Mouse (Mus musculus): ENCODE measurements around the gene Gm10337.

Gene Gm10337

DNA sequence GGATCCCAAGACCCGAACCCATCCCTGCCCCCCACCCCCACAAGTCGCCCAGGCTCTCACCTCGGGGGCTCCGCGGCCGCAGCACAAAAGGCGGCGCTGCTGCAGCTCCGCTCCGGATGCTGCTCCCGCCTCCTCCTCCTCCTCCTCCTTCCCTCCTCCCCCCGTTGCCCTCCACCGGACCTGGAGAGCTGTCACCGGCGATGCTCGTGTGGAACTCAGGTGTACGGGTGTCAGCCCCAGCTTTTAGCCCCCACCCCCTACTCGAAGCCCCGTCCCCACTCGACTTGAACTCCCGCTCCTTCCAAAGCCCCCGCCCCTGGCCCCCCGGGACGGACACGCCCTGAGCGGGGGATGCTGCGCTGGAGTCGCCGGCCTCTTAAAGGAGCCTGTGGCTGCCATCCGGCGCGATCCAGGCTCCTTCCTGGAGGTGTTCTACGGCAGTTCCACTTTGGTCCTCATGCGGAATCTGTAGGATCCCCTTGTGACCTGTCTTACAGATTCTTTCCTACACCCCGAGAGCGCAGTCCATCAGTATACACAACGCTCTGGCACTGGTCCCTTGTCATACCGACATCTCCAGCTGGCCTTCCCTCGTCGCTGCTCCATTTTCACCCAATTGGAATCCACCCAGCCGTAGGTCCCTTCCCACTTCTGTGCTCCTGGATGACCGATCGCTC is 13.3 kb downstream of the Gm10337 start, which contains the start of gene Map3k12:
Gene Map3k12, minus strand, starts transcription at position 337 of the 677 bp plus-strand sequence.
- peak; percentile 59 for DNase-seq (ENCODE audit: low read depth, low spot score)

DNA sequence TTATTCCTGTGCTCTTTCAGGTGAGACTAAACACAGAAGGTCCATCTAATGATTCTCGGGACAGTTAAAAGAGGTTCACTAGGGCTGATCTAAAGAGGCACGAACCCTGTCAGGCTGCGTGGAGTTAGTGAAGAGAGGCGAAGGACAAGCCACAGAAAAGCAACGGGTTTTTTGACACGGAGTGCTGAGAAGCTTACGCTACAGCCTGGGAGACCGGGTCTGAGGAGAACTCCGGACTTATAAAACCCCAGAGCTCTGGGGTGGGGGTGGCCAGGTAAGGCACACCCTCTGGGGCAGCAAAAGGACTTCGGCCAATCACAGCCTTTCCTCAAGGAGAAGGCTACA is 14.1 kb downstream of the Gm10337 start:
- DNase-seq (ENCODE audit: low read depth, low spot score): no peak

DNA sequence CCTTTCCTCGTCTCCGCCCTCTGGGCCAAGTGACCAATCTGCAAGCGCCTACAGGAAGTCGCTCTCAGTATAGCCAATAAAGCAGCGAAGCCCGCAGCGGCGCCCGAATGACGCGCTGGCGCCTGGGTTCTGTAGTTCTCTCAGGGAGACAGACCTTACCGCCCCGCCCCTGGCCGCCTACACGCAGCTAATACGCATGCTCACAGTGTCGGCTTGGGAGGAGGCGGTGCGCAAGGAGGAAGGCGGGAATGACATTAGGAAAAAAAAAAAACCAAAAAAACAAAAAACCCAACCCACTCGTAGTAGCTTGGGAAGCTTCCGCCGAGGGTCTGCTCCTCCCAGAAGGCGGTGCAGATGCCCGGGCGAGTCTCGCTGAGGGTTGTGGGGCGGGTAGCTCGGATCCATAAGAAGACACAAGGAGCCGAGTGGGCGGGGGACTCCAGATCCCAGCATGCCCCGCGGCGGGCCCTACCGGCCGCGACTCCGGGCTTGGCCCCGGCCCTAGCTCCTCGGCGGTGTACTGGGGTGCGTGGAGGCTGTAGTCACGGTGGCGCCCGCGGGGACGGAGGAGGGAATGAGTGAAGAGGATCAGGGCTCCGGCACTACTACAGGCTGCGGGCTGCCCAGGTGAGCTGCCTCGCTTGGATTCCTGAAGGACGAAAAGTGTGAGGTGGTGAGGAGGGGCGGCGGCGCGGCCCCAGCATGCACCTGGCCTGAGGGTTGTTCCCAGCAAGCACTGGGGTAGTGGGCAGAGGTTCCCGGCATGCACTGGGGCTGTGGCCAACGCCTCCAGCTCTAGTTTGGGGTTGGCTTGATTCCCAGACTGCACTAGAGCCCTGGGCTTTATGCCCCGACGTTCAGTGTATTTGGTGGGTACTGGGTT is 14.7 kb downstream of the Gm10337 start, which contains the start of gene Tarbp2:
Gene Tarbp2, plus strand, starts transcription at position 217 of the 883 bp plus-strand sequence.
- peak; percentile 100 for DNase-seq (ENCODE audit: low read depth, low spot score)

DNA sequence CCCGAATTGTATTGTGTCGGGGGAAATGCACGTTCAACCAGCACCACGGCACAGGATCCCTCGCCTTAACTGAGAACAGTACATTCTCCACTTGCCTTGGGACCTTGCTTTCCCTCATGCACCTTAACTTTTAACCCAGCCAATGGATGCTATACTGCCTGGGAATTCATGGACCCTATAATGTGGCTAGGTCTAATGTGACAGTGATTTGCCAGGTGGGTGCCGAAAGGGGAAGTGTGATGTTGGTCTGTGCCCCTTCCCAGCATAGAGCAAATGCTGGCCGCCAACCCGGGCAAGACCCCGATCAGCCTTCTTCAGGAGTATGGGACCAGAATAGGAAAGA is 15.3 kb downstream of the Gm10337 start:
- no peak for DNase-seq (ENCODE audit: low read depth, low spot score)

DNA sequence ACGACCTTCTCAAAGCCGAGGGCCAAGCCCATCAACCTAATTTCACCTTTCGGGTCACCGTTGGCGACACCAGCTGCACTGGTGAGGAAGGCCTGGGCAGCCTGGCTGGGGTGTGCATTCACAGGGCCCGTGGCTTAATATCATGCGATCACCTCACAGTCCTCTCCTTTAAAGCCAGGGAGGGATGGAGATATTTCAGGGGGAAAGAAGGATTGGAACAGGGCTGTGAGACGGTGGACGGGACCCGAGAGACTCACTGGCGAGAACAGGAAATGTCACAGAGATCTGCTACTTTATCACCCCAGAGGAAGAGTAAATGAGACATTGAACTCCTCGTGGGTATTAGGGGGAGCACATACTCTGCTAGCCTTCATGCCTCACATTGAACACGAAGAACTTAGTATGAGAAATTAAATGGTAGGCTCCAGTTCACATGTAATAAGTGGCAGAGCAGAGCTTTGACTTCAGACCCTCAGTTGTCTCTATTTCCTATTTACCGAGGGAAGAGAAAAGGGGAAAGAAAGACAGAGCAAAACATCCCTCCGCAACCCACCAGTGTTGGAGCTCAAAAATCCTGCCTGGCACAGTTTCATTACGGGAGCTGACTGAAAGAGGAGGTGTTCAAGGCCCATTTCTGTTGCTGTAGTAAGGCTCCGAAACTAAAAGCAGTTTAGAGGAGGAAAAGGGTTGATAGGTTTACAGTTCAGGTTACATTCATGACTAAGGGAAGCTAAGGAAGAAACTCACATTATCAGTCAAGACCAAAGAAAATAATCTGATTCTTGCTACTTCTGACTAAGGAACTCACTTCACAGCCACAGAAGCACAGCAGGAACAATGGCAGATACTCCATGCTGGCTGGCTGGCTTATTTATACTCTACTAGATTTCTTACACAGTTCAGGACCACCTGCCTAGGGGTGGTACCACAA is 16.0 kb downstream of the Gm10337 start:
- no peak for DNase-seq (ENCODE audit: low read depth, low spot score)

DNA sequence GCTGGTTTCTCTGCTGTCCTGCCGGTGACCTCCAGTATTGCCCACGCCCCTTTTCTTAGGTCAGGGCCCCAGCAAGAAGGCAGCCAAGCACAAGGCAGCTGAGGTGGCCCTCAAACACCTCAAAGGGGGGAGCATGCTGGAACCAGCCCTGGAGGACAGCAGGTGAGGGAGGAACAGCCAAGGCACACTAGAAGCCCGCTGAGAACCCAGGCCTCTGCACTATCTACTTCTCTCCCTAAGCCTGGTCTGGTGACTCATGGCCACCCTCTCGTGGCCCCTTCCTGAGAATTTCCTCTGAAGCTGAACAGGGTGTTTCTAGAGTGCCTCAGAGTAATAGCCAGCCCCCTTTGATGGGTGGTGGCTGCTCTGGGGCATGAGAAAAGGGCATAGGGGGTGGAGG is 16.9 kb downstream of the Gm10337 start:
- DNase-seq (ENCODE audit: low read depth, low spot score): no peak

DNA sequence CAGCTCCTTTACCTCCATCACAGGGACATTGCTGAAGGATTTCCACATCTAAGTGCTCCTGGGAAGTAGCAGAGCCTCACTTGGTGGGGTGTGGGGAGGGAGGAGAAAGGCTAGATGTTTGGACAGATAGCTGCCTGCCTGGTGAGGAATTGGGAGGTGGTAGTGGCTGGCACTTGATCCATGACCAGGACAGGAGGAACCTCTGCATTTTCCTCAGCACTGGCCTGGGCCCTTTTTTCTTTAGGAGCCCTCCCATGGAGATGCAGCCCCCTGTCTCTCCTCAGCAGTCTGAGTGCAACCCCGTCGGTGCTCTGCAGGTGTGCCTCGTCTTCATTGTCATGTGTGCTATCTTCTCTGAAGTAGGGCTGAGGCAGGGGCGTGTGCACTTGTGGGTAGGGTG is 18.0 kb downstream of the Gm10337 start:
- DNase-seq (ENCODE audit: low read depth, low spot score): no peak

DNA sequence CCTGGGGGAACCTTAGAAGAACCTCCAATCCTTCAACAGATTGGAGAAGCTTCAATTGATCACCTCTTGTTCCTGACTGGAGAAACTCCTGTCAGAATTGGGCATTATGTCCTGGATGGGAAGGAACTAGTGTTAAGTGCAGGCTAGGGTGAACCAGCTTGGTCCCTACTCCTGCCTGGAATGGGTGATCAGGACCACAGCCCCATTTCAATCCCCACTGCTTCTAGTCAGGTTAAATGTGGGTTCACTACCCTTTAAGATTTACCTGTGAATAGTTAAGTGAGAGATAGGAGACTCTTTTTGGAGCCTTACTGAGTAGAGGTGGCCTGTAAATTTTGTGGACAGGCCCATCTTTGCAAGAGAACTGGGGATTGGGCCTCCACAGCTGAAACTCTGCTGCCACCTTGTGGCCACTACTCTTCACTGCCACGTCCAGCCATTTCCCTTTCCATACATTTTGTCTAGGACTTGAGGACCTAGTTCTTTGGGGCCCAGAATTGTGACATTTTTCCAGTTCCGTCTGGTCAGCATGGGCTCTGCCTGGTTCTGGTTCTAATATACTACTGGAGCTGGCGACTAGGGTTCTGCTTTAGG is 21.5 kb downstream of the Gm10337 start, which contains the start of gene Npff:
Gene Npff, minus strand, starts transcription at position 51 of the 594 bp plus-strand sequence.
- DNase-seq (ENCODE audit: low read depth, low spot score): peak; percentile 85

DNA sequence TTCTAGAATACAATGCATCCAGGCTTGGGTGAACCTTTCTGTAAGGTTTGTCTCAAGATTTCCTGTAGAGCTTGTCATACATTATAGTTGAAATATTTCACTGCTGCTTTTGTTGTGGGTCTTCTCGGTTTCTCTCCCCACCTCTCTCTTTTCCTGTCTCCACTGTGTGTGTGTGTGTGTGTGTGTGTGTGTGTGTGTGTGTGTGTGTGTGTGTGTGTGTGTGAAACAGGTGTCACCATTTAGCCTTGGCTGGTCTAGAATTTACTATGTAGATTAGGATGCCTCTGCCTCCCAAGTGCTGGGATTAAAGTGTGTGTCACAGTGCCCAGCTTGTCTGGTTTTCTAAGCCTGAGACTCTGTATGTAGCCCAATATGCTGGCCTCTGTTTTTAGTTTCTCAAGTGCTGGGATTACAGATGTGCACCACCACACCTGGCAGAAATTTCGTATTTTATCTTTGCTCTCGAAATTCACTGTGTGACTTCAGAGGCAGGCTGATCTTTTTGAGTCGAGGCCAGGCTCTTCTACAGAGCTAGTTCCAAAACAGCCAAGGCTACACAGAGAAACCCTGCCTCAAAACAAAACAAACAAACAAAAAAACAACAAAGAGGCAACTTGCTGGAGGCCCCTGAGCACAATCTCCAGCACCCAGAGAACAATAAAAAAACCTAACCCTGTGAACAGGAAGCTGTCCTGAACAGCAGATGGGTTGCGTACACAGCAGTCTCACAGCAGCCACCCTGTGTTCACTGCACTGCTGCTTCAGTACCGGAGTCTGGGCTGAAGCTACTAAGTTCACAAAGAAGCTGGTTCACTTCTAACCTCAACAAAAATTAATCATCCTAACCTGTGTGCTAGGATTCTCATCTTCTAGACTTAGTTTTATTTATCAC is 22.8 kb downstream of the Gm10337 start:
- DNase-seq (ENCODE audit: low read depth, low spot score): no peak

DNA sequence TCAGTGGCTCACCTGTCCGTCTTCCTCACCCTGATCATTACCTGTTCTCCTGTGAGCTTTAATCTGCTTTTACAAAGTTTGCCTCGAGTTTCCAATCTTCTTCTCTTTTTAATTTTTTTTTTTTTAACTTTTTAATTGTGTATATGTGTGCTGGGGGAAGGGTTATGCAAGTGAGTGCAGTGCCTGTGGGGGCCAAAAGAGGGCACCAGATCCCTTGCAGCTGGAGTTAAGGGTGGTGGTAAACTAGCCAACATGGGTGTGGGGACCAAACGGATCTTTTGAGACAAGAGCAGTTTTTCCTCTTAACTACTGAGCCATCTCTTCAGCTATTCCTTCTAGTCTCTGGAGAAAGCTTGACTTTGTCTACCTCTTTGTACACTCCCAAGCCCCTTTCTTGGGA is 24.4 kb downstream of the Gm10337 start:
- DNase-seq (ENCODE audit: low read depth, low spot score): peak; percentile 66

DNA sequence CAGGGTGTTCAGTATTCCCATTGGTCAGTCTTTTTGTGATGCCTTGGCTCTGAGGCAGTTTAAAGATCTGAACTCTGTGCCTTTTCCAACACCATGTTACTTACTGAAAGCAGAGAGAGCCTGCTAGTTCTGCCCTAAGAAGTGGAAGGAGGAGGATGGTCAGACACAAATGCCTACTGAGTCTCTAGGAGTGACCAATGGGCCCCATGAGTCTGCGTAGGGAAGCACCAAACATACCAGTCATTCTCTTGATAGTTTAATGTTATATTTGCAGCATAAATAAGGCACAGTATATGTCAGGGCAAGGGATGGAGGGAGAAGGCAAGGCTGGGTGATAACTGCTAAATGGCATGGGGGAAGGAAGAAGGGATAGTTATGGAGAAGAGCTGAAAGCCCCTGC is 24.9 kb downstream of the Gm10337 start:
- no peak for DNase-seq (ENCODE audit: low read depth, low spot score)

DNA sequence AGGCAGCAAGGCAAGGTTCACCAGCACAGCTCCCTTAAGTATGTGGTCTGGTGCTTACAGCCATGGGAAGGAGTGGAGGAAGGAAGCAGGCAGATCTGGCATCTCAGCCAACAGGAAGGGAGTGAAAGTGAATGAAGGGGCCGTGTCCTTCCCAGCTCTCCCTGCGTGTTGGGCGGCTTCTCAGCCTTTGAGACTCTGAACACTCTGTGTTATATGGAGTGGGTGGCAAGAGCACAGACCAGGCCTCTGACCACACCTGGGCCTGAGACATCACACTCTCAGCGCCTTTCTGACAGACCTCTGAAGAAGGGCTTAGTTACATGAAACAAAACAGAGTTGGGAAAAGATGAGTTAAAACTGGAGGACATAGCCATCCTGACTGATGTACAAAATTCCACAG is 27.0 kb downstream of the Gm10337 start:
- no peak for DNase-seq (ENCODE audit: low read depth, low spot score)

DNA sequence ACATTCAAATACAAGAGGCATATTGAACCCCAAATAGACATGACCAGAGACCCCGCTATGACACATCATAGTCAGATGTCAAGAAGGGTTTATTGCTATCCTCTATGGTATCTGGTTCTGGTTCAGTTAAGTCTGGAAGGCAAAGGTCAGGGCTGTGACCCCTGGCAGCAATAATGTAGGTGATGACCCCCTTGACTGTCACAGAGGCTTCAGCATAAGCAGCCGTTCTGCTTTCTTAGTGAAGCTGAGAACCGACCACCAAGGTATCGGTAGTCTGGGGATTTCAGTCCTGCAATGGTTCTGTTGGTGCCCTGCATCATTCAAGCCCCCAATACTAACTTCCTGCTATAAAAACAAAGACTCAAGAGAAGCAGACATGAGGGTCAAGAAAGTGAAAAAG is 28.1 kb downstream of the Gm10337 start:
- no peak for DNase-seq (ENCODE audit: low read depth, low spot score)

DNA sequence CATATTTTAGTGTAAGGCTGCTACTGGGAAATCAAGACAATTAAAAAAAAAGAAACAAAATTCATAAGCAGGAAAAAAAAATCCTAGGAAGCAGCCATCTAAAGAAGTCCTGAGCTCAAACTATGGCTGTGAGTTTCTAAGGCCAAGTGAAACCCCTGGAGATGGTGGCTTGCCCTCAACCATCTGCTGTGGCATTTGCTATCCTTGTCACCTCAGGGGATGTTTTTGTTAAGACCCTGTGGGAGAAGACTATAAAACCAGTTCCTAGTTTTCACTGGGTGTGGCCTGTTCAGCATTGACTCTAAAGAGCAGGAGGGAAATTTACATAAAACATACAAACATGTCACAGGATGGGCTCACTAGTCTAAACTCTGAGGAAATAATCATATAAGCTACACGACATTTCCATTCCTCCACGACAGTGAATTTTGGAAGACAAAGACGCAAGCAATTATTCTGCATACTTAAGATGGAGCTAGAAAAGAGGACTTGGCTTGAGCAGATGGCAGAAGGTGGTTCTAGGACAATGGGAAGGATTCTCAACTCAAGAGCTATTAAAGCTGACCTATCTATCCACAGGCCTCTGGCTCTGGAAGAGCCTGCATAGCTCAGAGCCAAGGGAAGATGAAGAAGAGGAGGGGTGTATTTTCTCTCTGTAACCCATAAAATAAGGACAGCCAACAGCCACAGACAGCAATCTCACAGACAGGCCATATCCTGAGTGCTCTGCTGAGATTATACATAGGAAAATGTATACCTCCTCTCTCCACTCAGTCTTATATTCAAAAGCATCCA is 28.8 kb downstream of the Gm10337 start:
- DNase-seq (ENCODE audit: low read depth, low spot score): no peak

DNA sequence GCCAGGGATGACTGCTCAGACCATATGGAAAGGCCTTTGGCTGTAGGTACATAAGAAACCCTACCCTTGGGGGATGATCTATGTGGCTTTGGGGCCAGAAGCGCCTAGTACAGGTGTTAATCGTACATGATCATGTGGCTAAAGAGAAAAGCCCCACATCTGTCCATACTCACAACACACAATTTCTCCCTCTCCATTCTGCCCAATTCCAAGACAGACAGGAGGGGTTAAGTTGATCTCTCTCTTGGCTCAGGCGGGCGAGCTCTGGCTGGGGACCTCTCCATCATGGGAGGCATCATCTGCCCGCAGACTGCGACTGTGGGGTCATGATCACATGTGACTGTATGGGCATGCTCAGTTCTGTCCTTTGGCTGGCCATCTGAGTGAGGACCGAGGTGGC is 30.4 kb downstream of the Gm10337 start:
- no peak for DNase-seq (ENCODE audit: low read depth, low spot score)

DNA sequence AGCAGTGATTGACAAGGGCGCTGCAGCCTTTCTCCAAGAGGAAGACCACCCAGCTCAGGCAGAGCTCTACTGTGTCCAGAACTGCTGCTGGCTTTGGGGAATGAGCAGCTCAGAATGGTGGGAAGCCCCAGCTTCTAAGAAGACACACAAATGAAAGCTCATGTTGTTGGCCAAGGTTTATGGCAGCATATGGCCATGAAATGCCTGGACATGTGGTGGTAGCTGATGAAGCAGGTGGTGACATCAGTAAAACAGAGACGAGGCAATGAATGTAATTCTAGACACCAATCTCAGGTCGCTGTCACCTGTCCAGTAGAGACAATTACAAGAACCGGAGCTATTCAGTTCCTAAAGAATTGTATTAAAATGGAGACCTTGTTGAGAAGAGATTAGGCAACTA is 41.3 kb downstream of the Gm10337 start:
- DNase-seq (ENCODE audit: low read depth, low spot score): no peak

DNA sequence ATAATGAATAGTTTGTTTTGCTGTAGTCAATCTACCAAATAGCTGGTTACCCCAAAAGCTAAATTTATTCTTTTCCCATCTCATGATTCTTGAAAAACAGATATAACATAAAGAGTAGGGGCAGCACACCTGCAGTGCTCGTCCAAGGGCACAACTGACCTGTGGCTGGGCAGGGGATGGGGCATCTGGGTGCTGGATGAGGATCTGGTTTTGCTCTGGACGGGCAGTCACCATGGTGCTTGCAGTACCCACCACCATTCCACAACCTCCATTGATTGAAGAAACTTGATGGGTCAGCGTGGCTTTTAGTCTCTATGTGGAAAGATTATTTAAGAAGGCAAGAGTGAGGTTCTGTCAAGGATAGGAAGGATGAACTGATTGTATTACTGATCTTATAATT is 42.7 kb downstream of the Gm10337 start:
- DNase-seq (ENCODE audit: low read depth, low spot score): no peak

DNA sequence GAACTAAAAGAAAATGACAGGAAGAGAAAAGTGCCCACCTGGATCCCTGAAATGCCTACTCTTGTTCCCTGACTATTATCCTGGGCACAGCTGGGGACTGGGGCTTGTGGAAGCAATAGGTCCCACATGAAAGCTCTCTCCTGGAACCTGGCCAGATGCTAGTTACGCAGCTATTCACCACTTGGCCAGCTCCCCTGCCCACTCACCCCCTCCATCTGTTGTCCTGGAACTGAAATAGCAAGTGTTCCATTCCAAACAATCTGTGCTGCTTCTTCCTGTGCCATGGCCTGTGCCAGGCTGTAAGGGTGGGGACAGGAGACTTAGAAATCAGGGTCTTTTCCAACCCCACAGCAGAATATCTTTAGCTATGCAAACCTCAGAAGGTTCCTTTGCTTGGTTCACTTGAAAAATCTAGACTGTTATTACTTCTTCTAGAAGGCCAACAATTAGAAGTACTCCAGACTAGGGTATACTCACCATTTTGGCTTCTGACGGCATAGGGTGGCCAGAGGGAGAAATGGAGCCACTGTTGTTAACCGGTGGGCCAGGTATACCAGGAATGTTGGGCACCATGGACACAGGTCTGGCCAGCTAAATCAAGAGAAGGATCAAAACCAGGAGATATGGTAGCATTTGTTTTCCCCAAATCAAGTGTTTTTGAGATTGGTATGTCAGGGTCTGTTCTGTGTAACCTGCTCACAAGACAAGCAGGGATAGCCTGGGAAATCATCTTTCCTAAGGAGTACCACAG is 43.3 kb downstream of the Gm10337 start:
- DNase-seq (ENCODE audit: low read depth, low spot score): no peak

DNA sequence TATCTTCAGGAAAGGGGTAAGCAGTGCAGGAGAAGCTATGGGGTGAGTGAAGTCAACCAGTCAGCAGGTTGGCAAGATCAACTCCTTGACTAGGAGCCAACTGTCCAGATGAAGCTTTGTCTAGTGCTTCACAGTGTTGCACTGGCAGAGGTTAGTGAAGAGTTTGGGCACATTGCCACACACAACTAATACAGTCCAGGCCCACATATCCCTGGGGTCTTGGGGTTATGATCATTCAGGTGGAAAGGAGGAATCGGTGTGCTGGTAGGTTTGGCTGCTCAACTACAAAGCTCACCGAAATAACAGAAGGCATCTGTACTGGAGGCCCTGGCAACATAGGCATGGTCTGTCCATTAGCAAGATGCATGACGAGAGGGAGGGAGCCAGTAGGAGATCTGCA is 44.0 kb downstream of the Gm10337 start:
- no peak for DNase-seq (ENCODE audit: low read depth, low spot score)
